In the genomic region with DNA sequence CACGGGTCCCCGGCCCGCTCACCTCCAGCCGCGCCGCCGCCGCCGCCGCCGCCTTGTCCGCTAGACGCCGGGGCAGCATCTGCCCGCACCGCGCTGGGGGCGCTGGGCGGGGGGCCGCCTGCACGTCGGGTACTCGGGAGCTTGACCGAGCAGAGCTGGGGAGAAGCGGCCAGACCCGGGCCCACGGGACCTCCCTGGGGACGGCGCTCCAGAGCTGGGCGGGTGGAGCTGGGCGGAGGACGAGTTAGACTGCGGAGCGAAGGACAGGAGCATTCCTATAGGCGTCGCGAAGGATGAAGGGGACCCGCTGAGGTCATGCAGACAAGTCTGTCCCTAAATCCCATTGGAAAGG, we compare ENCODE assay signal across 8 mouse cellular contexts. TPM values are rescaled to one million over a fixed set of nuclear protein-coding genes. Genes with fewer than 3 reads are reported as not detected.
DNase-seq lines count a peak whose midpoint lies in the region; ATAC-seq and TF ChIP-seq lines count a peak whose summit lies in the region.

A gene (minus strand): TSS at position 215 of the 352 bp plus-strand sequence.

- peak within 1 kb of the TSS; percentile 80 for H3K9ac ChIP-seq in embryonic facial prominence, embryonic 12.5 days
- peak within 1 kb of the TSS; percentile 71 for H3K9ac ChIP-seq in heart, embryonic 11.5 days (ENCODE audit: low read depth, low read length)
- H3K9ac ChIP-seq in liver, embryonic 14.5 days (replicated peaks) = no peak within 1 kb of the TSS

- no peaks in the 10 kb centered on the region for H3K4me1 ChIP-seq in embryonic facial prominence, embryonic 12.5 days
- H3K4me1 ChIP-seq in heart, embryonic 11.5 days (ENCODE audit: control insufficient read depth, insufficient read depth, low read length) = peaks cover 3% of the 10 kb centered on the region; the same call in 1 of the 2 replicates
- H3K4me1 ChIP-seq in liver, embryonic 14.5 days (replicated peaks; ENCODE audit: control insufficient read depth in 2 of 2, insufficient read depth in 2 of 2, low read length in 1 of 2) = no peaks in the 10 kb centered on the region

- peak within 1 kb of the TSS; percentile 84 for H3K4me3 ChIP-seq in embryonic facial prominence, embryonic 12.5 days
- H3K4me3 ChIP-seq in heart, embryonic 11.5 days (ENCODE audit: low read depth, low read length) = peak within 1 kb of the TSS; percentile 76
- peak within 1 kb of the TSS; percentile 40 to 51 for H3K4me3 ChIP-seq in liver, embryonic 14.5 days (ENCODE audit: insufficient read depth in 1 of 2, low read depth in 2 of 2, low read length in 2 of 2)

- TF ChIP-seq CTCF in liver, embryonic 14.5 days (IDR thresholded peaks at IDR 0.05; ENCODE audit: low read depth) = no peak

- peak; percentile 14 for DNase-seq in urinary bladder, postnatal 25 days (ENCODE audit: low spot score)
- DNase-seq in urinary bladder, adult 2 months (ENCODE audit: low spot score) = no peak
- peak; percentile 21 for DNase-seq in kidney, postnatal 14 days
- DNase-seq in liver, embryonic 14.5 days (ENCODE audit: low read depth in 3 of 3, low spot score in 3 of 3) = no peak
- peak; percentile 45 for DNase-seq in right cerebral cortex, adult 18-20 months

- peak within 1 kb of the TSS; percentile 76 for H3K27ac ChIP-seq in embryonic facial prominence, embryonic 12.5 days
- peak within 1 kb of the TSS; percentile 79 for H3K27ac ChIP-seq in heart, embryonic 11.5 days (ENCODE audit: low read depth, low read length)
- H3K27ac ChIP-seq in liver, embryonic 14.5 days = no peak within 1 kb of the TSS

- H3K9me3 ChIP-seq in embryonic facial prominence, embryonic 12.5 days = no peaks in the 10 kb centered on the region
- H3K9me3 ChIP-seq in heart, embryonic 11.5 days (replicated peaks; ENCODE audit: control insufficient read depth, low read length) = no peaks in the 10 kb centered on the region
- no peaks in the 10 kb centered on the region for H3K9me3 ChIP-seq in liver, embryonic 14.5 days (ENCODE audit: control insufficient read depth, low read length)

- H3K4me2 ChIP-seq in embryonic facial prominence, embryonic 12.5 days (replicated peaks) = peak within 1 kb of the TSS; percentile 72
- H3K4me2 ChIP-seq in heart, embryonic 11.5 days = peak within 1 kb of the TSS; percentile 77
- peak within 1 kb of the TSS; percentile 60 for H3K4me2 ChIP-seq in liver, embryonic 14.5 days (ENCODE audit: low read depth)

- TF ChIP-seq EP300 in liver, embryonic 14.5 days (IDR thresholded peaks at IDR 0.05; ENCODE audit: low read depth) = no peak

- no peaks in the 10 kb centered on the region for H3K36me3 ChIP-seq in embryonic facial prominence, embryonic 12.5 days
- no peaks in the 10 kb centered on the region for H3K36me3 ChIP-seq in heart, embryonic 11.5 days (ENCODE audit: control insufficient read depth, insufficient read depth, low read length)
- H3K36me3 ChIP-seq in liver, embryonic 14.5 days (replicated peaks; ENCODE audit: control insufficient read depth, insufficient read depth, low read depth) = no peaks in the 10 kb centered on the region

- no peaks in the 10 kb centered on the region for H3K27me3 ChIP-seq in embryonic facial prominence, embryonic 12.5 days
- no peaks in the 10 kb centered on the region; the same call in 1 of the 2 replicates for H3K27me3 ChIP-seq in heart, embryonic 11.5 days (ENCODE audit: control insufficient read depth, insufficient read depth, low read length)
- H3K27me3 ChIP-seq in liver, embryonic 14.5 days (ENCODE audit: control insufficient read depth, insufficient read depth, low read length) = peaks cover 33% of the 10 kb centered on the region

- ATAC-seq in embryonic facial prominence, embryonic 12.5 days (ENCODE audit: insufficient number of reproducible peaks, insufficient read depth, low FRiP score, low TSS enrichment) = peak; percentile 68; the same call in 1 of the 2 replicates
- ATAC-seq in heart, embryonic 11.5 days (replicated peaks; ENCODE audit: insufficient number of reproducible peaks, low FRiP score, low TSS enrichment) = peak; percentile 78
- ATAC-seq in liver, embryonic 14.5 days (ENCODE audit: insufficient read depth) = no peak
- ATAC-seq in CD4-positive, CD25-positive, alpha-beta regulatory T cell, adult 4 months = no peak

- WGBS in embryonic facial prominence, embryonic 12.5 days = 1% methylated on average over 37 of the region's 38 CpGs
- WGBS in heart, embryonic 11.5 days (ENCODE audit: insufficient replicate concordance) = under 1% methylated on average over 36 of the region's 38 CpGs
- WGBS in liver, embryonic 14.5 days (ENCODE audit: insufficient replicate concordance) = 1% methylated on average over 38 of the region's 38 CpGs

RNA-seq across cellular contexts. Expression of the gene that starts here (rescaled TPM):
- polyA plus RNA-seq in urinary bladder, adult 2 months (2012; rRNA removed) = 0.76 and 0.83 TPM in 2 replicates
- polyA plus RNA-seq in embryonic facial prominence, embryonic 12.5 days (2016; fragmentation: Nextera tagmentation; extraction: Ambion mirVana) = 5.6 and 6.3 TPM in 2 replicates
- polyA plus RNA-seq in heart, embryonic 11.5 days (2014; fragmentation: Nextera tagmentation; extraction: Ambion mirVana) = 5.1 and 6.5 TPM in 2 replicates
- 0.26 and 0.32 TPM in 2 replicates for polyA plus RNA-seq in liver, embryonic 14.5 days (2012; rRNA removed)
- polyA plus RNA-seq in liver, embryonic 14.5 days (2014; fragmentation: Nextera tagmentation; extraction: Ambion mirVana) = 0.17 and 0.25 TPM in 2 replicates
- polyA plus RNA-seq in CD4-positive, CD25-positive, alpha-beta regulatory T cell, adult 4 months (2017; shearing (Covaris generic)) = not detected

Comparison
In these comparisons a context has a peak if more than half of its experiments do, and no peak if none do; other contexts are left out.
1. DNase-seq: peak in urinary bladder, postnatal 25 days (single experiment), kidney, postnatal 14 days (single experiment) and right cerebral cortex, adult 18-20 months (single experiment); none in urinary bladder, adult 2 months (single experiment) and liver, embryonic 14.5 days (0 of 3).
2. ATAC-seq: peak in embryonic facial prominence, embryonic 12.5 days (single experiment) and heart, embryonic 11.5 days (single experiment); none in liver, embryonic 14.5 days (single experiment) and CD4-positive, CD25-positive, alpha-beta regulatory T cell, adult 4 months (single experiment).
3. Peak in every context shown above with its lines, with median percentiles within 50 percentile points of each other: H3K4me2 ChIP-seq and H3K4me3 ChIP-seq.